ENCODE assay signal across 8 mouse cellular contexts in genomic region chr9:122805053-122805844, GRCm38 (mm10). TPM values are rescaled to one million over a fixed set of nuclear protein-coding genes. Genes with fewer than 3 reads are reported as not detected.
DNase-seq lines count a peak whose midpoint lies in the region; ATAC-seq lines count a peak whose summit lies in the region.

Gene Tcaim, plus strand, starts transcription at chr9:122805539.

- 9% methylated on average over 42 of the region's 42 CpGs for WGBS in hindbrain, embryonic 11.5 days

- peak within 1 kb of the TSS; percentile 82 for H3K4me2 ChIP-seq in hindbrain, embryonic 11.5 days (replicated peaks; ENCODE audit: low read depth, low read length)

- H3K9ac ChIP-seq in hindbrain, embryonic 11.5 days (ENCODE audit: low read depth, low read length), result peak within 1 kb of the TSS; percentile 71

- no peaks in the 10 kb centered on the region for H3K4me1 ChIP-seq in hindbrain, embryonic 11.5 days (replicated peaks; ENCODE audit: control insufficient read depth, insufficient read depth, low read length)

- ATAC-seq in hindbrain, embryonic 11.5 days (ENCODE audit: low FRiP score), result peak; percentile 99

- peak within 1 kb of the TSS; percentile 68; the same call in 1 of the 2 replicates for H3K27ac ChIP-seq in hindbrain, embryonic 11.5 days (ENCODE audit: low read depth, low read length)

- DNase-seq in Muller cell, postnatal 12 days (ENCODE audit: inconsistent ontology term), result peak; percentile 97
- peak; percentile 94 for DNase-seq in cerebellum, adult 9-11 months
- DNase-seq in frontal cortex, adult 2 months (ENCODE audit: extremely low spot score in 1 of 2, low spot score in 1 of 2), result peak; percentile 74 to 93
- peak; percentile 92 for DNase-seq in hindbrain, embryonic 11.5 days (ENCODE audit: low spot score)
- DNase-seq in layer of hippocampus, postnatal 10 days (ENCODE audit: low spot score in 2 of 2), result peak; percentile 88 to 93
- DNase-seq in lung, postnatal 10 days, result peak; percentile 94
- peak; percentile 88 for DNase-seq in ovary, postnatal 36 days (ENCODE audit: low spot score)
- DNase-seq in thymus, postnatal 25 days, result peak; percentile 93

- H3K27me3 ChIP-seq in hindbrain, embryonic 11.5 days (ENCODE audit: control insufficient read depth, insufficient read depth, low read length), result no peaks in the 10 kb centered on the region

- H3K9me3 ChIP-seq in hindbrain, embryonic 11.5 days (ENCODE audit: control insufficient read depth, low read length), result no peaks in the 10 kb centered on the region

- no peaks in the 10 kb centered on the region for H3K36me3 ChIP-seq in hindbrain, embryonic 11.5 days (ENCODE audit: control insufficient read depth, insufficient read depth, low read length)

- peak within 1 kb of the TSS; percentile 43 for H3K4me3 ChIP-seq in hindbrain, embryonic 11.5 days (ENCODE audit: low read depth, low read length)

RNA-seq across cellular contexts. Expression of gene Tcaim, which starts in this region (rescaled TPM):
- polyA plus RNA-seq in frontal cortex, adult 2 months (2012; rRNA removed), result 12.2 and 14.7 TPM in 2 replicates
- 6.5 and 7.6 TPM in 2 replicates for polyA plus RNA-seq in hindbrain, embryonic 11.5 days (2014; fragmentation: Nextera tagmentation; extraction: Ambion mirVana)
- 10 to 100 TPM; 12.6 to 14.9 TPM for total RNA-seq in layer of hippocampus, postnatal 10 days (2021)

Comparison
In these comparisons a context has a peak if more than half of its experiments do, and no peak if none do; other contexts are left out.
1. Peak in every context shown above with its lines: DNase-seq, ATAC-seq, H3K4me3 ChIP-seq and H3K27ac ChIP-seq.